Mouse (Mus musculus) CH12.LX (cell line): ENCODE measurements around the gene Me3. TPM values are rescaled to one million over a fixed set of nuclear protein-coding genes. Genes with fewer than 3 reads are reported as not detected.

Source experiments
- DNase-seq: peaks from one replicate; pipeline ENCODE4 v3.0.0-alpha.2; 2013; ENCODE audit errors: extremely low read depth
- H3K27ac ChIP-seq: 2 replicates; pipeline ENCODE4 v1.5.1; 2012; ENCODE audit warnings: low read depth, mild to moderate bottlenecking, control low read depth, moderate library complexity; ENCODE audit not compliant: insufficient read depth
- H3K27me3 ChIP-seq: replicated peaks from 2 replicates; pipeline ENCODE3; 2012; ENCODE audit warnings: inconsistent platforms
- H3K36me3 ChIP-seq, 2 experiments: replicated peaks in 1 of 2; 2 replicates each; pipeline versions ENCODE3 to v1.6.1; 2012; ENCODE audit warnings: inconsistent platforms in 1 of 2, low read length in 1 of 2, mild to moderate bottlenecking in 1 of 2, mixed read lengths in 1 of 2, moderate library complexity in 1 of 2; ENCODE audit not compliant: control insufficient read depth in 1 of 2, insufficient read depth in 1 of 2
- H3K4me1 ChIP-seq, 2 experiments: 2 replicates each; pipeline ENCODE4 v1.6.1; 2012; ENCODE audit warnings: inconsistent platforms in 1 of 2, moderate library complexity in 1 of 2; ENCODE audit not compliant: insufficient read depth in 2 of 2, control insufficient read depth in 1 of 2
- H3K4me2 ChIP-seq: 2 replicates; pipeline ENCODE4 v1.6.1; 2012; ENCODE audit warnings: low read depth, mild to moderate bottlenecking, control low read depth; ENCODE audit not compliant: poor library complexity, insufficient read depth, severe bottlenecking
- H3K4me3 ChIP-seq, 3 experiments: fragments of 150-350 bp in 1 of 3; sonication (generic) in 1 of 3; replicated peaks in 1 of 3; 2 replicates each; pipeline versions ENCODE3 to v1.5.1; 2011 to 2012; ENCODE audit warnings: low read depth in 2 of 3, low read length in 2 of 3, mild to moderate bottlenecking in 2 of 3, moderate library complexity in 2 of 3, control low read depth in 1 of 3, improper control_type of control experiment in 1 of 3, inconsistent platforms in 1 of 3, mixed read lengths in 1 of 3; ENCODE audit not compliant: poor library complexity in 1 of 3
- H3K79me2 ChIP-seq: replicated peaks from 2 replicates; pipeline ENCODE4 v1.6.1; 2012; ENCODE audit warnings: mild to moderate bottlenecking, moderate library complexity; ENCODE audit not compliant: control insufficient read depth, poor library complexity, insufficient read depth, severe bottlenecking; ENCODE audit errors: extremely low read depth
- H3K9ac ChIP-seq: 2 replicates; pipeline ENCODE4 v1.6.1; 2012; ENCODE audit warnings: low read depth, mild to moderate bottlenecking, control low read depth, moderate library complexity; ENCODE audit not compliant: insufficient read depth
- H3K9me3 ChIP-seq: replicated peaks from 2 replicates; pipeline ENCODE3; 2012; ENCODE audit warnings: low read length, inconsistent platforms, mixed read lengths
- HCFC1 ChIP-seq: IDR thresholded peaks from 2 replicates; pipeline ENCODE4 v1.6.1; 2012; ENCODE audit warnings: low read depth, mild to moderate bottlenecking, inconsistent platforms, low read length, improper control_type of control experiment
- IRF4 ChIP-seq: IDR thresholded peaks from 2 replicates; pipeline ENCODE4 v1.6.1; 2014; ENCODE audit warnings: low read depth, mild to moderate bottlenecking, inconsistent platforms, low read length, improper control_type of control experiment
- JUN ChIP-seq: IDR thresholded peaks from 2 replicates; pipeline ENCODE4 v1.6.1; 2011; ENCODE audit warnings: low read depth, mild to moderate bottlenecking, low read length, improper control_type of control experiment, moderate library complexity; ENCODE audit not compliant: insufficient read depth
- JUND ChIP-seq: conservative IDR thresholded peaks from 2 replicates; pipeline ENCODE4 v1.6.1; 2011; ENCODE audit warnings: low read depth, low read length, improper control_type of control experiment
- MAX ChIP-seq: IDR thresholded peaks from 2 replicates; pipeline ENCODE4 v1.6.1; 2011; ENCODE audit warnings: low read length, improper control_type of control experiment
- MXI1 ChIP-seq: IDR thresholded peaks from 2 replicates; pipeline ENCODE4 v1.6.1; 2011; ENCODE audit warnings: mild to moderate bottlenecking, low read depth, low read length, improper control_type of control experiment
- NRF1 ChIP-seq: IDR thresholded peaks from 2 replicates; pipeline ENCODE4 v1.6.1; 2014; ENCODE audit warnings: low read depth, mild to moderate bottlenecking, inconsistent platforms, low read length, improper control_type of control experiment, moderate library complexity
- POLR2AphosphoS2 ChIP-seq: IDR thresholded peaks from 2 replicates; pipeline ENCODE4 v1.6.1; 2011; ENCODE audit warnings: low read depth, low read length, improper control_type of control experiment
- RAD21 ChIP-seq: IDR thresholded peaks from 2 replicates; pipeline ENCODE4 v1.6.1; 2011; ENCODE audit warnings: low read depth, mild to moderate bottlenecking, low read length, improper control_type of control experiment, moderate library complexity
- RCOR1 ChIP-seq: conservative IDR thresholded peaks from 2 replicates; pipeline ENCODE4 v1.6.1; 2012; ENCODE audit warnings: low read depth, mild to moderate bottlenecking, inconsistent platforms, low read length, improper control_type of control experiment
- SIN3A ChIP-seq: IDR thresholded peaks from 2 replicates; pipeline ENCODE4 v1.6.1; 2012; ENCODE audit warnings: low read length, improper control_type of control experiment, inconsistent platforms
- UBTF ChIP-seq: IDR thresholded peaks from 2 replicates; pipeline ENCODE4 v1.6.1; 2012; ENCODE audit warnings: low read depth, mild to moderate bottlenecking, inconsistent platforms, low read length, improper control_type of control experiment, moderate library complexity
- ZMIZ1 ChIP-seq: IDR thresholded peaks from 2 replicates; pipeline ENCODE4 v1.6.1; 2012; ENCODE audit warnings: low read depth, mild to moderate bottlenecking, inconsistent platforms, low read length, improper control_type of control experiment
- ZNF384 ChIP-seq: IDR thresholded peaks from 2 replicates; pipeline ENCODE4 v1.6.1; 2012; ENCODE audit warnings: low read depth, low read length, improper control_type of control experiment, inconsistent platforms
- dilution Hi-C: fragments of 300-500 bp; cut with MboI; formaldehyde crosslinking; loops from 2 replicates; pipeline ENCODE4 v1.14.3; 2020; ENCODE audit warnings: low sequenced_read_pairs; ENCODE audit not compliant: extremely low pct_unique_long_range_greater_than_20kb, extremely low pct_ligation_motif_present
- in situ Hi-C: fragments of 300-500 bp; cut with MboI; formaldehyde crosslinking; loops from 3 replicates; pipeline ENCODE4 v1.14.3; 2019; ENCODE audit warnings: low sequenced_read_pairs, low pct_ligation_motif_present, low pct_unique_long_range_greater_than_20kb, mixed read lengths
- polyA plus RNA-seq: library from polyadenylated mRNA; unstranded; fragments of >175 nt; gene quantifications from 2 replicates; pipeline ENCODE4 v1.2.1, GENCODE M21; 2012; ENCODE audit warnings: low read depth; ENCODE audit not compliant: insufficient read length
- total RNA-seq, 2 experiments: library from RNA; depleted of rRNA; stranded (reverse); fragments of 300-350 nt in 1 of 2; fragments of >200 nt in 1 of 2; gene quantifications; 2 replicates each; pipeline ENCODE4 v1.2.3; 2012 to 2014

The Me3 gene
- total and polyA plus RNA-seq, 3 experiments = not detected

DNA sequence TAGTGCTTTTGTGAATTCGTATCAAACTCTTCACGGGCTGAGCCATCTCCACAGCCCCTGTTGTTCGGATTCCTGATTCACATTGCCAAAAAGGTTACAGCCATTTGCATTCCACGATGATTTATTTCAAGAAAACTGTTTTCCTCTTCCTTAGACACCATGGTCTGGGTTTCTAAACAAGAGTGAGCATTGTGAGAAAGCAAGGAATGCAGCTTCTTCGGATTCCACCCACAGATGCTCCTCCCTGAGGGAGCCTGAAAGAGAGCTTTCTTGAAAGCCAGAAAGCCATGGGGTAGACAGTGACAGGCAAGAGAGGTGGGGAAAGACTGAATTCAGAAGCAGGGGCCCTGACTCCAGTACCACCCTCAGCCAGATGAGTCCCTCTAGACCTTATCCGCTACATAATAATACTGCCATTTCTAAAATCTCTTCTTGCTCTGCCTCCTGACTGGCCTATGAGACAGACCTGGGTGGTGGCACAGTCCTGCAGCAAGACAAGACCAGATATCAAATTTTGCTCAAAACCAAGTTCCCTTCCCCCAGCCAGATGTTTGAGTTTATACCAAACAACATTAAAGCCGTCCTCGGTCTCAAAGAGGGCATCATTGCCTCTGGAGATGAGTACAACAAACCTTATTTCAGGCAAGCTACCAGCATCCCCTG, 166.3 kb downstream of the Me3 start:
- in situ Hi-C loops = no loop called here

DNA sequence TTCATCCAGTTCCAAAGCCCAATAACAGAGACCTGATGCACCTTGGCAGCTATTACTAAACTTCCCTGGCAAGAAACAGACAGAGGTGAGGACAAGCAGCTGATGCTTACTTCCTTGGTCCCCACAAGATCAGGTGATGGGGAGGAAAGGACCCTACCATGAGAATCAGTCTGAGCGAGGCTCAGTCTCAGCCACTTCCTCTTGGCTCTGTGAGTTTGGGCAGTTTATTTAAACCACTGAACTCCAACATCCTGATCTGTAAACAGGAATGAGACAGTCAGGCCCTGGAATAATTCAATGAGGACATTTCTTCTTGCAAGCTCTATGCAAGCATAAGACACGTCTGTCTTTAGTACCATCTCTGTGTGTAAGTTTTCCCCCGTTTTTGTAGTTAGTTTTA, 170.3 kb downstream of the Me3 start:
- no peak overlapping the region for H3K9ac ChIP-seq
- dilution Hi-C loops = no loop called here
- H3K4me1 ChIP-seq = peaks cover 0 to 5% of the 10 kb centered on the region in 2 experiments; a peak in 1 of 4 replicates
- no peaks in the 10 kb centered on the region for H3K79me2 ChIP-seq
- H3K4me3 ChIP-seq = no peak overlapping the region
- H3K27ac ChIP-seq = no peak overlapping the region
- no peaks in the 10 kb centered on the region for H3K36me3 ChIP-seq
- TF ChIP-seq JUND (no peak), UBTF (no peak)
- TF ChIP-seq, all 38 proteins: peak for 0
- Histone ChIP-seq H3K9me3 (no peaks in the 10 kb centered on the region), H3K4me2 (no peak overlapping the region), H3K27me3 (no peaks in the 10 kb centered on the region)
- in situ Hi-C loops = no loop called here
- DNase-seq = no peak

More for the DNA sequence above, 166.3 kb downstream of the Me3 start:
- Histone ChIP-seq H3K79me2 (no peaks in the 10 kb centered on the region), H3K9ac (no peak overlapping the region), H3K36me3 (no peaks in the 10 kb centered on the region), H3K4me1 (no peaks in the 10 kb centered on the region; a peak in 1 of 4 replicates), H3K4me2 (no peak overlapping the region)
- DNase-seq = no peak
- dilution Hi-C loops = no loop called here
- TF ChIP-seq ZNF384 (no peak), IRF4 (no peak), SIN3A (no peak), MAX (no peak), RCOR1 (no peak), NRF1 (no peak), UBTF (no peak), POLR2AphosphoS2 (no peak), MXI1 (no peak), HCFC1 (no peak), JUN (no peak), RAD21 (no peak), ZMIZ1 (no peak)
- TF ChIP-seq, all 38 proteins: peak for 0
- no peak overlapping the region for H3K27ac ChIP-seq
- no peaks in the 10 kb centered on the region for H3K27me3 ChIP-seq
- H3K4me3 ChIP-seq = no peak overlapping the region
- H3K9me3 ChIP-seq = no peaks in the 10 kb centered on the region
